Mouse (Mus musculus) activated CD4-positive, CD25-positive, alpha-beta regulatory T cell, adult 9 weeks (primary cell): ENCODE results near the gene Mindy4b-ps. TPM values are rescaled to one million over a fixed set of nuclear protein-coding genes. Genes with fewer than 3 reads are reported as not detected.

Source experiments
- polyA plus RNA-seq: library from polyadenylated mRNA; unstranded; fragments of 100-300 nt; shearing (Covaris generic); gene quantifications from one replicate; pipeline ENCODE4 v1.2.1, GENCODE M21; 2017

Gene Mindy4b-ps
- polyA plus RNA-seq: not detected

DNA sequence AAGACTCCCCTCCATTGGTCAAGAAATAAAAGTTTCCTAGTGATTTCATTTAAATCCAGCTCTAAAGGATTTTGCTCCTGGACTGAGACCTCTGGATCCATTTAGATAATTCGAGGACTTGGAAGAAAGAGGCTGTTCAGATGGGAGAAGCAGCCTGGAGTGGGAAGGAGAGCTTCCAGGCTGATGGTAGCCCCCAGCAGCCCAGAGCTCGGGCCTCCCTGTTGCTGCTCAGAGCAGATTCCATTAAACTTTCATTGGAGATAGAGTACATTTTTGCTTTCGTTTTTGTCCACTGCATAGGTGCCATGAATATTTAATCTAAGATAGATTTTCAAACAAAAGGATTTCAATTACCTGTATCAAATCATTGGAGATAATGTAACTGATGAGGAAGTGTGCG lies at the start of gene Mindy4b-ps:
Mindy4b-ps (minus strand) TSS at position 101 of the 400 bp plus-strand sequence.

Other genes starting within 250 kb of the Mindy4b-ps start
- gene Selenot, start 245.7 kb downstream of the Mindy4b-ps start, polyA plus RNA-seq: 33.3 TPM
- gene Erich6, start 185.1 kb downstream of the Mindy4b-ps start, polyA plus RNA-seq: not detected
- gene Siah2, start 129.9 kb downstream of the Mindy4b-ps start, polyA plus RNA-seq: 0.76 TPM
- gene Clrn1, start 63.0 kb upstream of the Mindy4b-ps start, polyA plus RNA-seq: not detected
- gene Med12l, start 183.5 kb upstream of the Mindy4b-ps start, polyA plus RNA-seq: 0.68 TPM